Mouse (Mus musculus) liver, embryonic 12.5 days (tissue): Measurements from ENCODE around the gene Lyve1. TPM values are rescaled to one million over a fixed set of nuclear protein-coding genes. Genes with fewer than 3 reads are reported as not detected.
A peak's percentile ranks its signal among the peaks of the same experiment; 100 is the strongest.
"Not testable (repeated sequence)": the region's sequence is repeated elsewhere in the genome, so short reads cannot be mapped to it uniquely, and the experiment has no call there.

ENCODE experiments used
- ATAC-seq: fragments of 200-750 bp; cut with Nextera tagmentation; 2 replicates; pipeline ENCODE4 v1.8.0; 2017; ENCODE audit warnings: moderate number of reproducible peaks, mild to moderate bottlenecking, moderate library complexity
- H3K27ac ChIP-seq: fragments of 300-500 bp; sonication (generic); 2 replicates; pipeline ENCODE4 v1.5.1; 2016; ENCODE audit warnings: mild to moderate bottlenecking
- H3K27me3 ChIP-seq: fragments of 300-500 bp; sonication (generic); replicated peaks from 2 replicates; pipeline ENCODE4 v1.6.1; 2016; ENCODE audit warnings: mild to moderate bottlenecking, moderate library complexity
- H3K36me3 ChIP-seq: fragments of 300-500 bp; sonication (generic); 2 replicates; pipeline ENCODE4 v1.6.1; 2016; ENCODE audit warnings: mild to moderate bottlenecking, moderate library complexity
- H3K4me1 ChIP-seq: fragments of 300-500 bp; sonication (generic); 2 replicates; pipeline ENCODE4 v1.6.1; 2016
- H3K4me2 ChIP-seq: fragments of 300-500 bp; sonication (generic); 2 replicates; pipeline ENCODE4 v1.6.1; 2016; ENCODE audit warnings: mild to moderate bottlenecking, moderate library complexity
- H3K4me3 ChIP-seq: fragments of 300-500 bp; sonication (generic); 2 replicates; pipeline ENCODE4 v1.5.1; 2016; ENCODE audit warnings: mild to moderate bottlenecking, moderate library complexity
- H3K9ac ChIP-seq: fragments of 300-500 bp; sonication (generic); 2 replicates; pipeline ENCODE4 v1.6.1; 2016; ENCODE audit warnings: mild to moderate bottlenecking, moderate library complexity
- H3K9me3 ChIP-seq: fragments of 300-500 bp; sonication (generic); replicated peaks from 2 replicates; pipeline ENCODE4 v1.6.1; 2016; ENCODE audit warnings: mild to moderate bottlenecking, moderate library complexity
- WGBS: fragments of 180-500 bp; shearing (Covaris S2); methylation state at CpG from one replicate; pipeline ENCODE4 v1.1.7; 2016; ENCODE audit not compliant: insufficient replicate concordance; 5-methylcytosine and 5-hydroxymethylcytosine counted together
- polyA plus RNA-seq: library from polyadenylated mRNA; unstranded; fragments of >200 nt; fragmentation: Nextera tagmentation; extraction: Ambion mirVana; gene quantifications from 2 replicates; pipeline ENCODE4 v1.2.1, GENCODE M21; 2016

Gene Lyve1
- 26.7 and 28.6 TPM in 2 replicates for polyA plus RNA-seq

GRCm38 (mm10) chr7:110862751-110863289 is at the start of gene Lyve1:
Gene Lyve1 (minus strand): TSS chr7:110863239.
- no peak within 1 kb of the TSS for H3K4me2 ChIP-seq
- no peaks in the 10 kb centered on the region for H3K36me3 ChIP-seq
- no peak within 1 kb of the TSS for H3K4me3 ChIP-seq
- 42% methylated on average over 12 of the region's 12 CpGs for WGBS
- peaks cover 34% of the 10 kb centered on the region for H3K4me1 ChIP-seq
- no peak within 1 kb of the TSS for H3K9ac ChIP-seq
- H3K9me3 ChIP-seq, result no peaks in the 10 kb centered on the region
- H3K27ac ChIP-seq, result no peak within 1 kb of the TSS
- ATAC-seq, result 0 out of 2 replicates have a peak, but pooled peaks have one; percentile 54
- H3K27me3 ChIP-seq, result no peaks in the 10 kb centered on the region

GRCm38 (mm10) chr7:110908209-110909144 is 45.4 kb upstream of the Lyve1 start:
- no peak overlapping the region for H3K27ac ChIP-seq
- no peak overlapping the region for H3K4me2 ChIP-seq
- H3K27me3 ChIP-seq, result no peaks in the 10 kb centered on the region
- 0 out of 2 replicates have a peak, but pooled peaks cover 6% of the 10 kb centered on the region for H3K36me3 ChIP-seq
- no peak overlapping the region for H3K9ac ChIP-seq
- H3K9me3 ChIP-seq, result no peaks in the 10 kb centered on the region
- no peak for ATAC-seq
- H3K4me1 ChIP-seq, result peaks cover 46% of the 10 kb centered on the region
- no peak overlapping the region for H3K4me3 ChIP-seq
- 51% methylated on average over 8 of the region's 8 CpGs for WGBS

DNA sequence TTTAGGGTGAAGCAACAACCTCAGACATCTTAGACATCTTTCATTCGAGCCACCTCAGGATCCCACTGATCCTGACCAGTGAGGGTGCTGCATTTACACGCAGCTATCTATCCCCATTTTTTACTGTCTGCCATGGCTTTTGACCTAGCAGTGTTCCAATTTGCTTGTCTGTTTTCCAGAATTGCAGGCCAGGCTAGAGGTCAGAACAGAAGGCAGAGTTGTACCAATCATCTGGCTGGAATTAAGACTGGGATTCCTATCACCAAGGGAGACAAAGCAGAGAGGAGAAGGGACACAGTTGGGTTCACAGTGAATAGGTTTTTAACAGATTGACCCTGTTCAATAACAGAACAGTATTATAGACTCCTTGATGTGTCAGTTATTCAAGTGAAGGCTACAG is 43.5 kb upstream of the Lyve1 start:
- H3K27ac ChIP-seq, result no peak overlapping the region
- no peaks in the 10 kb centered on the region for H3K9me3 ChIP-seq
- no peak overlapping the region for H3K4me2 ChIP-seq
- no peak for ATAC-seq
- no peaks in the 10 kb centered on the region for H3K27me3 ChIP-seq
- WGBS, result 68% methylated on average over 2 of the region's 2 CpGs
- 0 out of 2 replicates have a peak, but pooled peaks cover 6% of the 10 kb centered on the region for H3K36me3 ChIP-seq
- H3K4me1 ChIP-seq, result peaks cover 53% of the 10 kb centered on the region
- no peak overlapping the region for H3K9ac ChIP-seq
- H3K4me3 ChIP-seq, result no peak overlapping the region

GRCm38 (mm10) chr7:110903226-110903625 is 40.2 kb upstream of the Lyve1 start:
- Histone ChIP-seq H3K27me3 (no peaks in the 10 kb centered on the region), H3K36me3 (0 out of 2 replicates have a peak, but pooled peaks cover 6% of the 10 kb centered on the region), H3K9me3 (no peaks in the 10 kb centered on the region), H3K27ac (peak overlapping the region; percentile 75), H3K4me1 (peaks cover 56% of the 10 kb centered on the region), H3K9ac (no peak overlapping the region), H3K4me2 (peak overlapping the region; percentile 48), H3K4me3 (no peak overlapping the region)
- WGBS, result 16% methylated on average over 7 of the region's 7 CpGs
- ATAC-seq, result peak; percentile 95

DNA sequence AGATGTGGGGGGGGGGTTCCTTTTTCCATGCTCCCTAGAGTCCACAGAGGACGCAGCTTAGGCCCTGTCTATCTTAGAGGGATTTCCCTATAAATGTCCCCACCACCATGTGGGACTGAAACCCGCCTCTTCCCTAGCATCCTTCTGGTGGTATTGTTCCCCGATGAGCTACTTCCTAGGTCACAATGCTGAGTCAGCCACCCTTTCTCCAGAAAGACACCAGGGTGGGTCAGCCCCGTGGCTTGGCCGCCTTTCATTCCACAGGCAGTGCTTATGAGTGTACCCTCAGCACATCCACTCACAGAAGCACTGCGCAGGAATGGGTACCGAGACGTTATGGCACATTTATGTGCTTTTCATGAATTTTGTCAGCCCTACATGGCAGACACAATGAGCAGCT is 34.2 kb upstream of the Lyve1 start:
- H3K4me2 ChIP-seq, result no peak overlapping the region

GRCm38 (mm10) chr7:110896453-110896852 is 33.4 kb upstream of the Lyve1 start:
- 73% methylated on average over 7 of the region's 7 CpGs for WGBS
- Histone ChIP-seq H3K36me3 (no peaks in the 10 kb centered on the region), H3K27me3 (no peaks in the 10 kb centered on the region), H3K9ac (no peak overlapping the region), H3K27ac (no peak overlapping the region), H3K9me3 (no peaks in the 10 kb centered on the region), H3K4me2 (no peak overlapping the region), H3K4me3 (no peak overlapping the region), H3K4me1 (peaks cover 37% of the 10 kb centered on the region)
- no peak for ATAC-seq

More for the DNA sequence above, 34.2 kb upstream of the Lyve1 start:
- Histone ChIP-seq H3K9me3 (no peaks in the 10 kb centered on the region), H3K4me3 (no peak overlapping the region), H3K4me1 (peaks cover 39% of the 10 kb centered on the region), H3K36me3 (no peaks in the 10 kb centered on the region), H3K27ac (no peak overlapping the region), H3K9ac (no peak overlapping the region), H3K27me3 (no peaks in the 10 kb centered on the region)
- WGBS, result 70% methylated on average over 8 of the region's 8 CpGs
- no peak for ATAC-seq

- H3K9ac ChIP-seq, H3K27me3 ChIP-seq, ATAC-seq, H3K27ac ChIP-seq, H3K4me2 ChIP-seq, H3K9me3 ChIP-seq, H3K36me3 ChIP-seq, H3K4me3 ChIP-seq: not testable (repeated sequence)
- H3K4me1 ChIP-seq, result peaks cover 37% of the 10 kb centered on the region
- 83% methylated on average over 10 of the region's 10 CpGs for WGBS
These were observed 32.7 kb upstream of the Lyve1 start for GRCm38 (mm10) chr7:110895772-110896171.

GRCm38 (mm10) chr7:110894673-110895072 is 31.6 kb upstream of the Lyve1 start:
- Histone ChIP-seq H3K9me3 (no peaks in the 10 kb centered on the region), H3K4me2 (no peak overlapping the region), H3K27me3 (no peaks in the 10 kb centered on the region), H3K4me1 (peaks cover 44% of the 10 kb centered on the region), H3K9ac (no peak overlapping the region), H3K36me3 (no peaks in the 10 kb centered on the region), H3K27ac (peak overlapping the region; percentile 55; the same call in 1 of the 2 replicates), H3K4me3 (no peak overlapping the region)
- ATAC-seq, result no peak
- 83% methylated on average over 9 of the region's 9 CpGs for WGBS

DNA sequence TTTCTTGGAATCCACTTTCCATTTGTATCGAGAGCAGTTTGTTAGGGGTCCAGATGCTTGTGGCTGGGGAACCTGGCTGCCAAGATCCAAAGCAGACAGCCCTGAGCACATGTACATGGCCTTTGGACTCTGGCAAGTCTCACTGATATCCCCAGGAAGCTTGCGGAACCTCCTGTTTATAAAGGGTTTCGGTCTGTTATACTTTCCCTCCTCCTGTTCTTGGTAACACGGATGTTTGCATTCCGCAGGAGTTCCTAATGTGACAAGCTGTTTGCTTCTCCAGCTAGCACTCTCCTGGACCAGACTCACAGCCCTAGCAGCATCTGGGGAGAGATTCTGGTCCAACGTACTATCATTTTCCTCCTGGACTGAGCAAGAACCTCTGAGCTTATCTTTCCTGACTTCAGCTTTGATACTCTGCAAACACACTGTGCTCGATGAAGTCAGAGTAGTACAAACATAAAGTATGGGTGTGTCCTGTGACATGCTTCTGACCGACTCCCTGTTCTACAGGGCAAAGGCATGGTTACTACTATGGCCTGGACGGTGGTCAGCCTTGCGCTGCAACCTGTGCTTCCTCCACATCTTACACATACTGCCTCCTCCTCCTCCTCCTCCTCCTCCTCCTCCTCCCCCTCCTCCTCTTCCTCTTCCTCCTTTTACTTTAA is 31.0 kb upstream of the Lyve1 start:
- no peak overlapping the region for H3K4me2 ChIP-seq
- peak; percentile 58; the same call in 1 of the 2 replicates for ATAC-seq
- H3K4me1 ChIP-seq, result peaks cover 44% of the 10 kb centered on the region
- H3K9ac ChIP-seq, result no peak overlapping the region
- 47% methylated on average over 10 of the region's 10 CpGs for WGBS
- peak overlapping the region; percentile 55 for H3K27ac ChIP-seq
- no peaks in the 10 kb centered on the region for H3K9me3 ChIP-seq
- no peak overlapping the region for H3K4me3 ChIP-seq
- no peaks in the 10 kb centered on the region for H3K36me3 ChIP-seq
- no peaks in the 10 kb centered on the region for H3K27me3 ChIP-seq

DNA sequence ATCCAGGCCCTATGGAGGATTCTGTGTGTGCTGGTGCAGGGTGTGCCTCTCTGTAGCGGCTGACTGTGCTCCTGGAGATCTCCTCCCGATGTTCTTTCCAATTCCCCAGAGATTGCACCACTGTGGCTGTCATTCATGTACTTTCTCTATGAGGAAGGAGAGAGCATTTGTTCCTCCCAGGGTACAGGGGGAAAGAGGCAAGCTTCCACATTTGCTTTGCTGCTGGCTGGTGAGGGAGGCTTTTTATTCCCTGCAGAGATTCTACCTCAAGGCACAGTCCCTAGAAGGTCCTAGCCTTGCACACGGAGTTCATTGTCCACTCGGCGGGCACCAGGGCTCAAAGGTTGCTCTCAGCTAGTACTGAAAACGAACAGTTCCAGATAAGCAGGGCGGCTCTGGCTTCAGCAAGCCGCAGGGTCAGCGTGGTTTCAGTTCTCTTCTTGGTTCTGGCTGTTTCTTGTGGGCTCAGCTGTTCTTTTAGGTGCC is 28.5 kb upstream of the Lyve1 start:
- Histone ChIP-seq H3K27ac (peak overlapping the region; percentile 68), H3K4me2 (peak overlapping the region; percentile 57), H3K4me3 (peak overlapping the region; percentile 14), H3K36me3 (no peaks in the 10 kb centered on the region), H3K27me3 (no peaks in the 10 kb centered on the region), H3K9ac (peak overlapping the region; percentile 48), H3K9me3 (no peaks in the 10 kb centered on the region), H3K4me1 (peaks cover 44% of the 10 kb centered on the region)
- WGBS, result 23% methylated on average over 9 of the region's 9 CpGs
- peak; percentile 69; the same call in 1 of the 2 replicates for ATAC-seq

DNA sequence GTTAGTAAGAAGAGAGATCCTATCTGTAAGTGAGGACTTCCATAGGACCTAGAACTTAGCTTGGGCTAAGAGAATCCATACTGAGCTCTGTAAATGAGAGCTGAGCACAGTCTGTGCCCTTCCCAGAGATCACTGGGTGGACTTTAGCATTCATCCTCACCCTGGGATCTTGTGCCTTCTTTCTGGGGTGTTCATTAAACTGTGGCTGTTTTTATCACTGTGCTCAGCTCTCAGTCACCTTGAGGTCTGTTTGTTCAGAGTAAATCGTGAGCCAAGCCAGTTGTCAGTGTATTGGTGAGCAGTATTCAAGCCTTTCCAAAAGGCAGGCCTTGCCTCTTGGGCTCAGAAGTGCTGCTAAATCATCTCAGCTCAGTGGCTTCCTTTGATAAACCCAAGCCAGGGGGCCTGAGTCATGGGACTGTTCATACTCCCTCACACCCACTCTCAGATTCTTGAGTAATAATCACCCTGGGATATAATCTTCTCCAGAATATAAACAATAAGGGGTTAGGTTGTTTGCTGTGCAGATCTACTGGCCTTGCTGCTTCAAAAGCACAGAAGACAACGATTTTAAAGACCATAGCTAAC is 18.8 kb upstream of the Lyve1 start:
- 61% methylated on average over 2 of the region's 2 CpGs for WGBS
- H3K36me3 ChIP-seq, result no peaks in the 10 kb centered on the region
- peaks cover 53% of the 10 kb centered on the region for H3K4me1 ChIP-seq
- no peak overlapping the region for H3K9ac ChIP-seq
- H3K4me3 ChIP-seq, result no peak overlapping the region
- ATAC-seq, result 0 out of 2 replicates have a peak, but pooled peaks have one; percentile 12
- H3K27ac ChIP-seq, result peak overlapping the region; percentile 56
- H3K27me3 ChIP-seq, result no peaks in the 10 kb centered on the region
- no peak overlapping the region for H3K4me2 ChIP-seq
- H3K9me3 ChIP-seq, result no peaks in the 10 kb centered on the region
